Mouse (Mus musculus): ENCODE results near the gene Mpi.

The Mpi gene

DNA sequence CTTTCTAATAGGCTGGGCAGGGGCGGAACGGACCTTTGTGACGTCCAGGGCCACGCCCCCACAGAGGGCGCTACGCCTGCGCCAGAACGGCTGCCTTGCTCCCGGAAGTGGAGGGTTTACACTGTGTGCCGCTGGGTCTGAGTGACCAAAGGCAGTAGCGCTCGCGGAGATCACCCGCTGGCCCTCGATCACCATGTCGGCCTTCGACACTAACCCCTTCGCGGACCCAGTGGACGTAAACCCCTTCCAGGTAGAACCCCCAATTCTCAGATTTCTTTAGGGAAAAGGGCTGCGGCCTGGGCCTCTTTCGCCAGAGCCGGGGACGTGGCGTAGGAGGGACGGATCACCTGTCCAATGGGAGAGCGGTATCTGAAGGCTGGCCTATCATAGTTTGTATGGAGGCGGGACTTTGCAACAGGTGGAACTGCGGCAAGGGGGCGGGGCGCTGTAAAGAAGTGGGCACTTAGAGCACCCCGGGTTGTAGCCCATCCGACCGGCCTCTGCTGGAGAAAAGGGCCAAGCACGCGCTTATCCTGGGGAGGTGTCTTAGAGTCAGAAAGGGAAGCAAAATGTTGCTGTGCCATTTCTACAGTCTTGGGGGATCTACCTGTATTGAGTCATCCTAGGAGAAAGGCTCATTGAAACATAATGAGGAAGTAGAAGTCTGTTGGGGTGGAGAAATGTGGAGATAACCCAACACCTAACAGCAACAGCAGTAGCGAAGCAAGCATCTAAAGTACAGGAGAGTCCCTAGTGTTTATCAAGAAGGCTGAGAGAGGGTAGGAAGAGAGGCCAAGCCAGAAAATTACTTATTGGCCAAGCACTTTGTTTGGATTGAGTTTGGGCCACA lies 8.5 kb upstream of the Mpi start, which contains the start of gene Scamp2:
Scamp2 (plus strand) TSS at position 83 of the 850 bp plus-strand sequence.
- DNase-seq: peak; percentile 94

DNA sequence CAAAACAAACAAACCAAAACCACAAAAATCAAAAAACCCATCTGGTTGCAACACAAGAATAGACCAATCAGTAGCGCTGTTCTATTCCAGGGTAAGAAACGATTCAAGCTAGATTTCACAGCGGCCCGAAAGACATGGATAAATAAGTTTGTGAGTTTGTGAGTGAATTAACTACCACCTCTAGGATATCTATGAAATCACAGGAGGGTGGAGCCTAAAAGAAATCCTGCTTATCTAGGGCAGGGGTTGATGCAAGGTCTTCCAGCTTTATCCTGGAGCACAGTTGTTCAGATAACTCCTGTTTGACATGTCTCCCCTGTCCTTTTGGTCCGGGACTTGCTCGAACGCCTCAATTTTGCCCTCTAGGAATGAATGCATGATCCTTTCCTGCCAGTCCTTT lies 7.7 kb upstream of the Mpi start:
- no peak for DNase-seq

DNA sequence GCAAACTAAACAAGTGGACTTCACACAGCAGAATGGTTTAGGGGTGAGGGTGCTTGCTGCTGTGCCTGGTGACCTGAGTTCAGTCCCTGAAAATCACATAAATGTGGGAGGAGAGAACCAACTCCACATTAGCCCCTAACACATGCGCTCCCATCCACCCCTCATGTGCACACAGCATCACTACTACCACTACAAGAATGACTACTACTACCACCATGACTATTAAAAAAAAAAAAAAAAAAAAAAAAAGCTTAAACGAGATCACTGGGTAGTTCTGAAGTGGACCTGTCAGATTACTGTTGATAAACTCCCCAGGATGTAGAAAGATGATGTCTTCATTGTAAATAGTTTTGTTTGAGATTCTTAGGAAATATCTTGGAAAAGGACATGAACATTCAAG lies 7.0 kb upstream of the Mpi start:
- DNase-seq: no peak

DNA sequence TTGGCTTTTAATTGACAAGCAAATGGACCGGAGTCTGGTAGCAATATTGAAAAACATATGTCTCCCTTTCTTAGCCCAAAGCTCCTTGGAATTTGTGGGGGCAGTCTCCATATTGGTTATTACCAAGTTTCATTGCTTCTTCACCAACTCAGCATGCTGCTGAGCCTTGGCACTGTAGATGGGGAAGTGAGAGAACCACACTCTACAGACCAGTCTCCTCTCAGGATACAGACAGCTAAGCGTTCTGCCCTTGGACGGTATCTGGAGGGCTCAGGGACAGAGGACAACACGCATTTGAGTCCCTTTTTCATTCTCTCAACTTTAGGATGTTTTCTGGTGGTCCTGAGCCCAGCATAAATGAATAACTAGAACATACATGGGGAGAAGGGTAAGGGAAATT lies 6.1 kb upstream of the Mpi start:
- DNase-seq: no peak

DNA sequence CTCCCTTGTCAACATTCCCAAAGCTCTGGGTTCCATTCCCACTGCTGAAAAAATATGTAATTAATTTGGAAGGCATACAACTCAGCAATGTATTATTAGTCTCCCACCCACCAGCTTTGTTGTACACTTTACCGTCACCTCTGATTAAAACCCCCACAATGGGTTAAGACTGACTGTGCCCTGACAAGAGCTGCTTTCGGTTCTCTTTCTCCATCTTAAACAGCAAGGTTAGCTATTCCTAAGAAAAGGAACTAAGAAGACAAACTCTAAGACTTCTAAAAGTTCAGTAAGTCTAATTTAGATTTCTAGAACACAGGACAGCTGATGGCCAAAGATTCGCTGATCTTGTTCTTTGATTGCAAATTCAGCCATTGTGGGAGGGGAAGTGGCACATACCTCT lies 4.7 kb upstream of the Mpi start:
- no peak for DNase-seq

DNA sequence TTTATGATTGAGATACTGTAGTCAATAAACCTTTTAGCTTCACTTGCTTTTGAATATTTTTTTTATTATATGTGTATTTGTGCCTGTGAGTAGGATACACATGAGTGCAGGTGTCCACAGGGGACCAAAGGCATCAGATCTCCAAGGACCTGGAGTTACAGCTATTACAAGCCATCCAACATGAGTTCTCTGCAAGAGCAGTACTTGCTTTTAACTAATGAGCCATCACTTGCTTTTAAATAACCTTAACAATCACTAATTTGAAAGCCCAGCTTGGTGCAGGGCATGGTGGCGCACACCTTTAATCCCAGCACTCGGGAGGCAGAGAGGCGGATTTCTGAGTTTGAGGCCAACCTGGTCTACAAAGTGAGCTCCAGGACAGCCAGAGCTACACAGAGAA lies 2.2 kb upstream of the Mpi start:
- no peak for DNase-seq

DNA sequence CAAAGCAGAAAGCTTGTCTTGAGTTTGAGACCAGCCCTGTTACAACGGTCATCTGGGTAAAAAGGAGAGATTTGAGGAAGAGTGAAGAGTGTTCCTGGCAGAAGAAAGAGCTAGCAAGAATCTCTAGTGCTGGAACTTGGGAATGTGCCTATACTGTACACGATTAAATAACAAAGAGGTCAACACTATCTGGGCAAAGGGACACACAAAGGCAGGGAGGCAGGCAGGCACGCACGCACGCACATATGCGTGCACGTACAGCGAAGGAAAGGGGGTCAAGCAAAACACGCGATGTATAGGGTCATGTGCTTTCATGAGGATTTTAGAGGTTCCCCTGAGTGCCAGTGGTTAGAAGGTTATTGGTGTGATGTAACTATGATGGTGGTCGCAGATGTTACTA lies 556 bp upstream of the Mpi start:
- DNase-seq: peak; percentile 37

DNA sequence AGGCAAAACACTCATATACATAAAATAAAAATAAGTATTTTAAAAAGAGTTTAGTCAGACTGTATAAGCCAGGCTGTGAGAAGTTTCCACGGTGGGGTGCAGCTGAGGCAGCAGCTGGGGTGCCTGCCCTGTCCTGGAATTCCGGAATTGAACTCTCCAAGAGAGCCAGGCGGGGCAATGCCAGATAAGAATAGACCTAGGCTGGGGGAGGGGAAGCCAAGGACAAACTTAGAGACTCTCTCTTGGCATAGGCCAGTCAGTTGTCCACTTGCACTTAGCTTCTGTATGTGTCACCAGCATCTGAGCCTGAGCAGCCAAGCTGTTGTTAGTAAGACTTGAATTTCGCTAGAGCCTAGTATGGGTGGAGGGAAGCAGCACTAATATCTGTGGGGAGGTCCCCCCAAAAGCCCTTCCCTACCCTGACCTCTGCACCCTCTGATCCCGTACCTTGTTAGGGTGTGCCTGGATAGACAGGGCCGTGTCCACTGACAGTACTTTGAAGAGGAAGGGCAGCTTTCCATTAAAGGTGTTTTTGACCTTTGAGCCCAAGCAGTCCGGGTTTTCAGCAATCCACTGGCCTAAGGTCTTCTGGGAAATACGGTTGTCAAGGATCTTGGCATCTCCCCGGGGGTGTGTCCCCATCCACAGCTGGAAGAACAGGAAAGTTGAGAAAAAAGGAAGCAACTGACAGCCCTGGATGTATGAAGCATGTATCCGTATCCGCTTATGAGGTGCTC lies 2.3 kb downstream of the Mpi start:
- DNase-seq: peak; percentile 43

DNA sequence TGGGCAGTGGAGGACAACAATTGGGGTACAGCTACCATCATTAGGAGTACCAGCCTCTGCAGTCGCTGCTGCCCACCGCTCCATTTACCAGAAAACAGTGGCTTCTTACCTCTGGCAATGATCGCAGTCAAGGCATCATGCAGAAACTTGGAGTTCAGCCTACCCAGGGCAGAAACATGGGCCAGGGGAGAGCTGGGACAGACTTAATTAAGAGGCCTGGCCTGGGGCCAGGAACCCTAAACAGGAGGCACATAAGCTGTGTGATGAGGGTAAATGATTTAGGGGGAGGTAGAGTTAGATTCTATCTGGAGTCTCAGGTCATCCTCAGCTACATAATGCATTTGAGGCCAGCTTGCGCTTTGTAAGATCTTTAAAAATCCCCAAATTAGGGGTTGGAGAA lies 3.4 kb downstream of the Mpi start:
- peak; percentile 60 for DNase-seq

DNA sequence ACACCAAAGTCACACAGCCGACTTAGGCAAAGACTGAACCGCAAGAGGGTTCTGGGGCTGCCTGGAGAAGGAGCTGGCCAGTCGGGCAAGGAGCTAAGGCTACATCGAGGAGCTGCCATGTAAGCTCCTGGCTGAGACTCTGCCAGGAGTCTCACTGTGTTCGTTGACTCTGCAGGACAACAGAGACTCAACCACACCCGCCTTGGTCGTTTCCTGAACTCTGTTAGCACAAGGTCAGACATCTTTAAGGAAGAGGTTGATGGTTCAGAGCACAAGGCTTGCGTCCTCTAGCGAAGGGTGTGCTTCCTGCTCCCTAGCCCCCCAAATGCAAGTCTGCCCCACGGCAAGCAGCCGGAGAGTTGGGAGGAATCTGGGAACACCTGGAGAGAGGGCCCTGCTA lies 4.7 kb downstream of the Mpi start:
- no peak for DNase-seq

DNA sequence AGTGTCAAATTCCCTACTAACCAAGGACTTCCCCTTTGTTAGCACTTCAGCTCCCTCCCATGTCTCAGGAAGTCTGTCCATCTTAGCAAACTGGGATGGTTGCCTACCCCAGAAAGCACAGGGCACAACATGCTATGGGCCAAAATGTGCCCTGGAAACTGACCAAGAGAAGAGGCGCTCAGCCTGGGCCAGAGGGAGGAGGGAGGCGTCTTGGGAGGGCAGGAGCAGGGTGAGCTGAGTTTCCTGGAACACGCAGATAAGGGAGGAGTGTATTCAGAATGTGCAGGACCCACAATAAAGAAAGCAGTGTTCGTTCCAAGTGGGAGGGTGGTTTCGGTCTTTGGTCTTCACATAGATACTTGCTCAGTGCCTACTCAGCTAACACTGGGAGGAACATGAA lies 5.3 kb downstream of the Mpi start:
- peak; percentile 70 for DNase-seq

DNA sequence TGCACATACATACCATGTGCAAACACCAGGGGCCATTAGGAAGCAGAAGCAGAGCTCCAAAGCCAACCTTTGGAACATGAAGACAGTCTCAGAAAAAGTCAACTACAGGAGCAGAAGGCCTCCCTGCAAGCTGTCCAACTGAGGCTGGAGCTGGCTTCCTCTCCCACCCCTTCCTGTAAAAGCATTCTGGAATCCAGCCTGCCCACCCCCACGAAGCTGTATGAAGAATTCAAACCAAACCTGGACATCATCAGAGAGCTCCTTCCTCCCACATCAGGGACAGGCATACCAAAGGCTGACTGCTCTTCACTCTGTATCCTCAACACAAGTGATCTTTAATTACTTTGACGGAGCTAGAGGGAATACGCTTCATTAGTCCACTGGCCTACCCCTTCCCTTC lies 8.6 kb downstream of the Mpi start:
- no peak for DNase-seq

DNA sequence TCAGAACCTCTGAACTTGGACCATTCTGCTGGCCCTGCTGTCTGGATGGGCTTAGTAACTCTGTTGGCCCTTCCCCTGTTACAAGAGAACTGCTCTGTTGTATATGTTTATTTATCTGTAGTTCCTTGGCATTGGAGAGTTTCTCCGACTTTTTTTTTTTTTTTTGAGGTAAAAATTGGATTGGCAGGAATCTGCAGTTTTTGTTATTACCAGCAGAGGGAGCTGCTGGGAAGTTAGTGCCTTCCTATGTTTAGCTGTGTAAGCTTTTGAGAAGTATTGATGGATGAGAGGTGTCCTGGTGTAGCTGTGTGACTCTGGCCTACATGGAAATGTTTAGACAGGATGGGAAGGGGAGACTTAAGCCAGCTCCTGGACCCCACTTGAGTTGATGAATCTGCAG lies 11.3 kb downstream of the Mpi start:
- DNase-seq: peak; percentile 56

DNA sequence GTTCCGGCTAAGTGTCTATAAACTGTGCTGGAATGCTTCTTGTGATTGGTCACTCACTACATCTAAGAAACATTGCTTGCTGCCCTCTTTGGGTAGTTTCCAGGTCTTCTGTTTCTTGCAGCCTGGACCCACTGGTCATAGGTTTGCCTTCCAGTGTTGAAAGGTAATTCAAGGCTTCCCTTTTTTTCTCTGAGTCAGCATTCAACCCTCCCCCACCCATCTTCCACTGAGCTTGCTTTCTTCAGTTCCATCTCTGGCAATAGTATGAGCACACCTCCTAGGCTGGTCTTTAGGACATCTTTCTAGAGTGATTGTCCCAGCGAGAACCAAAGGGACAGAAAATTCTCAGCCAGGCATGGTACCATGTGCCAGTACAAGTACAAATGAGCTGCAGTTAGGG lies 13.0 kb downstream of the Mpi start:
- DNase-seq: no peak

DNA sequence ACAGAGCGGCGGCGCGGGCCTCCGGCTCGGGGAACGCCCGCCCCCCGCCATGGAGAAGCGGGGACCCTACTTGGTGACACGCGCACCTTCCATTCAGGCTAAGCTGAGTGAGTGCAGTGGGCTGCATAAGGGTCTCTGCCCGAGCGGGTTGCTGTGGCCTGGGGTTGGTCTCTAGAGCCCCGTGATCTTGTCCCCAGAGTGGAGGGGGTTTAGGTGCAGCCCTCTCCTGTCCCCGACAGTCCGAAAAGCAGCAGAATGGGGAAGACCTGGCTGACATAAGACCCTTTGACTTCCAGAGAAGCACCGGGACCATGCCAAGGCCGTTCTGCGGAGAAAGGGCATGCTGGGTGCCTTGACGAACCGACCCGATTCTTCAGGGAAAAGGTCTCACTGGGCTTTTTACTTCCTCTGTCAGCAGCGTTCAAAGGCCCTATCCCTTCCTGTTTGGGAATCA lies 14.8 kb downstream of the Mpi start:
- DNase-seq: no peak

DNA sequence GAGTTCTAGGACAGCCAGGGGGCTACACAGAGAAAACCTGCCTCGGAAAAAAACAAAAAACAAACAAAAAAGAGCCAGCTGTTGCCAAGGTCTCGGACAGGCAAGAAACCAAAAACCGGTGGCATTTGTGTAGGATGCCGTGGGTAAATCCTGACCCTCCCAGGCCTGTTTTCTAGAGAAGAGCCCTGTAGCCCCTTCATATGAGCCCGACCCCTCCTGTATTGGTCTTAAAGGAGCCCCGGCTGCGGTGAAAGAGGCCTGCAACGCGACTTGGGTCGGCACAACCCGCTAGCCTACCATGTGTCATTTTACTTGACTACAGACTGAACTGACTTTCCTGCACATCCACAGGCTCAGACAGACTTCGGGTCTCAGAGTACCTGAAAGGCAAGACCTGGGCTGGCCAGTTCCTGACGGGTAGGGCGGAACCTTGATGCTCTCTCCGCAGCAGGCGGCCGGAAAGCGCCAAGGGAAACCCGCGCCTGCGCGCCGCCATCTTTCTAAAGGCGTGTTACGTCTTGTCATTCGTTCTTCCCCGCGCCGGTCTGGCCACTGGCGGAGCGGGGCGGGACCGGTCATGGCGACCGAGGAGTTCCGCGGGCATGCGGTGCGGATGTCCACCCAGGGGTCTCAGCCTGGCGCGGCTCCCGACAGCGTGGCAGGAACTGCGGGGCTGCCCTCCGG lies 15.4 kb downstream of the Mpi start, which contains the start of gene Fam219b:
Fam219b (plus strand) TSS at position 485 of the 684 bp plus-strand sequence.
- peak; percentile 93 for DNase-seq

DNA sequence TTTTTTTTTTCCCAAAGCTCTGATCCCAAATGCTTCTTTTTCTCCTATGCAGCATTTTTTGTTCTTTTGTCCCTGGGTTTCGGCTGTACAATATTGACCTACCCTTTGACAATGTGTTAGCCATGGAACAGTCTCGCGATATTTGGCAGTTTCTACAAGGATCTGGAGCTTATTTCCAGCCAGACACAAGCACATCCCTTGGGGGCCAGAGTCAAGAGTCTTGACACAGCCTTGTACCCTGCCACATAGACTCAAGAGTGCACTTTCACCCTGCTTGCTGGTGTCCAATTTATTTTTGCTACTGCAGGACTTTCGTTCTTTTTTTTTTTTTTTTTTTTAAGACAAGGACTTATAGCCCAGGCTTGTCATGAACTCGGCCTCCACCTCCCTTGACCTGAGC lies 16.2 kb downstream of the Mpi start:
- no peak for DNase-seq

DNA sequence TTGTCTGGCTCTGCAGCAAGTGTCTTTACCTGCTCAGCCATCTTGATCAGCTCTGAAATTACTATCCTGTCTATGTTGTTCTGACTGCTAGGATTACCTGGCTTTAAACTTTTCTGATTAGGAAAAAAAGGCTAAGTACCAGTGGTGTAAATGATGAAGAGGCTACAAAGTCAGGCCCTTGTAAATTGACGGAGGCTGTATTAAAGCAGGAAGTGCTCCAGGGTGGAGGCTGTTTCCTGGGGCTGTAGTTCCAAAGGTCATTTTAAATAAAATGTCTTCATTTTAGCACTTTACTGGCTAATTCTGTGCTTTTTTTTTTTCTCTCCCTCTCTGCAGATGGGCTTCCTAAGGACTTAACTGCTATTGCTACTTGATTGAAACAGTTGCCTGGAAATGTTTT lies 20.6 kb downstream of the Mpi start:
- no peak for DNase-seq

DNA sequence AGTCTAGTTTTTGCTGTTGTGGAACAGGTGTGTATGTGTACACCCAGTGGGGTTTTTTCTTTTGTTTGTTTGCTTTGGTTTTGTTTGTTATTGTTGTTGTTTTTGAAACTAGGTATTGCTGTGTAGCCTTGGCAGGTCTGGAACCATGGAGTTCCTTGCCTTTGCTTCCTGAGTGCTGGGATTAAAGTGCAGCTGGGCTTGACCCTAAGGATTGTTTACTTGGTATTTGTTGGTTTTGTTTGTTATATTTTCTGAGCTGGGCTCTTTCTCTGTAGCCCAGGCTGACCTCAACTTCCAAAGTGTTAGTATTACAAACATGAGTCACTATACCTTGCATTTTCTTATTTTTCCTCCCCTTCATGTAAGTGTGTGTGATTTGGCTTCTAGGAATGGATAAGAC lies 26.1 kb downstream of the Mpi start:
- DNase-seq: no peak

DNA sequence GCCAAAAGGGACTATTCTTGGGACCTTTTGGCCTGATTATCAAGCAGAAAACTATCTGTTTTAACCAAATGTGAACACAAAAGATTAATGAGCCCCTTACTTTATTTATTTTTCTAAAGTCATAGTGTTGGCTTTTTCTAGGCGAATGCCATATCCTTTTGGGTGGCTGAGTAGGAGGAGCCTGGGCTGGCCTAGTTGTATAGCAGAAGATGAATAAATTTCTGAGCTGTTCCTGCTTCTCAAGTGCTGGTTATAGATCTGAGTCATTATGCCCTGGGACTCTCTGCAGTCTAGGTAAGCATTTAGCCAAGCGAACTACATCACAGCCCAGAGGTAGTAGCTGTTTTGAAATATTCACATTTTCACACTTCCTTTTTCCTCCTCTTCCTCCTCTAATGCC lies 27.0 kb downstream of the Mpi start:
- DNase-seq: peak; percentile 5

DNA sequence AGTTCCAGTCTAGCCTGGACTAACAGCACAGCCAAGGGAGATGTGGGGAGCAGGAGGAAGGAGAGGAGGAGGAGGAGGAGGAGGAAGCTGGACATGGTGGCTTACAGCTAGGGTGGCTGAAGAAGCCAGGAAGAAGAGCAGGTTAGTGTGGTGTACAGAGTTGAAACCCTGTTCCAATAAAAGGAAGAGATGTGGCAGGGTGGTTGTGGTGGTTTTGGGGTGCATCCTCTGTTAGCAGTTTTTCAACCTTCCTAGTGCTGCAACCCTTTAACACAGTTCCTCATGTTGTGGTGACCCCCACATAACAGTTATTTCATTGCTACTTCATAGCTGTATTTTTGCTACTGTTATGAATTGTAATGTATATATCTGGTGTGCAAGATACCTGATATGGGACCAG lies 28.1 kb downstream of the Mpi start:
- DNase-seq: peak; percentile 11

DNA sequence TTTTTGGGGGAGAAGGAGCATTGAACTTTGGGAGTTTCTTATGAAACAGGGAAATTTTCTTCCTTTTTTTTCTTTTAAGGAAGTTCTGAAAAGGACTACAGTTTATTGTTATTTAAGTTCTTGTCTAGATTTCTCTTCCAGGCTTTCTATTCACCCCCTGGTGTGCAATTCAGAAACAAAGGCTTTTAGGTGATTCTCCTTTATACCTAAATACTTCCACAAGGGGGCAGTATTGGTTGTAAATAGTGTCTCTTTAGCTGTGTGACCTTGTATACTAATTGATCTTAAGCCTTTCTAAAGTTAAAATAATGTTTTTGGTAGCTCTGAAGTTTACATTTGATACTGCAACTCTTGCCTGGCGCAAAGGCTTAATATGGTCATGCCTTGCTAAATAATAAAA lies 28.8 kb downstream of the Mpi start:
- DNase-seq: peak; percentile 14

DNA sequence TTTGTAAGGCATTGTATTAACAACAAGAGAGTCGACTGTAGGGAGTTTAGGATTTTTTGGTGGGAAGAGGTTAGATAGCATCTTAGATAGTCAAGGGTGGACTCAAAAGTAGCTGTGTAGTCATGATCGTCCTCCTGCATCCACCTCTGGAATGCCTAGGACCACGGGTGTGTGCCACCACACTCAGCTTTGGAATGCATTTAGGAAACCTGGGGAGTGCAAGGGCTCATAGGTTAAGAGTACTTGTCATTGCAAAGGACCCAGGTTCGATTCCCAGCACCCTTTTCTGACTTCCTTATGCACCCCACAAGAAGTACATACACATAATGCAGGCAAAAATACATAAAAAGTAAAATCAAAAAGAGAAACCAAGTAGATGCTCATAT lies 29.7 kb downstream of the Mpi start:
- no peak for DNase-seq
